In the genomic region with DNA sequence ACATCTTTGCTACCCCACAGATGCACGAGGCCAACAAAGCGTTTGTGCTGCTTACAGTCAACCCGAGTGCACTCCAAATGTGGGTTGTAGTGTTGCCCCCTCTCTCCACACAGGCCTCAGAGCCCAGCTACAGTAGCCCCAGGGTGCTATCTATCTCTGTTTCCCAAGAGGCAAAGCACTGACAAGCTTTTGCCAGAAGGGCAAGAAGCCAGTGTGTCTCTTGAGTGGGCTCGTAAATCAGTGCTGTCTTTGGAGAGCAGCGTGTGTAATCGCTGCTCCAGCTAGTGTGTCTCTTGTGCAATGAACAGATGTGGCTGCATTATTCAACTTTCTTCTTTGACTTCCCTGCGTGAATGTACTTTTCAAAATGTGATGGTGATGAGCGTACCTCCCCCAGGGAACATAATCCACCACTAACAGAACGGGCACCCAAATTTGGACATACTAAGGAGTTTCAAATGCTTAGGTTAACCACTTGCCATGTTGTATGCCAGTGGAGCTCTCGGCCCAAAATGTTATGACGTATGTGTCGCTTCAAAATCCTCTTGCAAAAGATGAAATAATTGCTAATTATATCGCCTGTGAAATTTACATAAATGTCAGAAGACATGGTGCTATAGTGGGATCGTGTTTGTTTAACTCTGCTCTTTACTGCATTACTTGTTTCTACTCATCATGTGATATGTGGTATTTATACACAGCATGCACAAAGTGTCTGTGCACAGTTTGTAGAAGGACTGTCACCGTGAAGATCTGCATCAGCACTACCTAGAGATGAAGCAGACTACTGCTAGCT, we compare ENCODE assay signal across 10 mouse cellular contexts.
DNase-seq lines count a peak whose midpoint lies in the region; ATAC-seq and TF ChIP-seq lines count a peak whose summit lies in the region.
"Had no signal": no experiment of that assay in that cellular context is flagged by ENCODE, and none has a peak within 500 bp of the region (broad histone marks: within the 10 kb centered on the region; RNA-seq: fewer than 3 reads in every experiment).

No protein-coding gene starts in this region.

- DNase-seq in embryo, embryonic 10.5 days (ENCODE audit: low spot score) = peak; percentile 35
- DNase-seq in embryo, embryonic 9.5 days (ENCODE audit: extremely low spot score) = no peak
- peak; percentile 13 for DNase-seq in limb, embryonic 14.5 days (ENCODE audit: low spot score)
- no peak for DNase-seq in limb, embryonic 10.5 days (ENCODE audit: low spot score)
- peak; percentile 78 for DNase-seq in adipocyte (ENCODE audit: low spot score)
- DNase-seq in cerebellum, postnatal 10 days = no peak
- DNase-seq in kidney, postnatal 25 days = no peak

- H3K4me2 ChIP-seq in limb, embryonic 14.5 days (replicated peaks; ENCODE audit: low read depth, low read length, severe bottlenecking) = no peak overlapping the region
- H3K4me2 ChIP-seq in lung, embryonic 16.5 days (ENCODE audit: low read depth, low read length) = no peak overlapping the region
- H3K4me2 ChIP-seq: hindbrain, embryonic 15.5 days; midbrain, embryonic 11.5 days had no signal

- H3K4me3 ChIP-seq in limb, embryonic 14.5 days (replicated peaks; ENCODE audit: low read length) = no peak overlapping the region
- no peak overlapping the region for H3K4me3 ChIP-seq in limb, embryonic 10.5 days
- no peak overlapping the region for H3K4me3 ChIP-seq in lung, embryonic 16.5 days (ENCODE audit: low read length)
- H3K4me3 ChIP-seq: hindbrain, embryonic 15.5 days had no signal

- H3K4me1 ChIP-seq in limb, embryonic 14.5 days (ENCODE audit: control insufficient read depth, insufficient read depth, low read length) = no peaks in the 10 kb centered on the region
- H3K4me1 ChIP-seq in limb, embryonic 10.5 days = no peaks in the 10 kb centered on the region; the same call in 1 of the 2 replicates
- H3K4me1 ChIP-seq in lung, embryonic 16.5 days (replicated peaks; ENCODE audit: control insufficient read depth, insufficient read depth, low read length) = peaks cover 2% of the 10 kb centered on the region; the same call in 1 of the 2 replicates

- no peak overlapping the region for H3K27ac ChIP-seq in limb, embryonic 14.5 days (replicated peaks; ENCODE audit: low read depth, low read length)
- H3K27ac ChIP-seq in limb, embryonic 10.5 days = no peak overlapping the region
- H3K27ac ChIP-seq in lung, embryonic 16.5 days (ENCODE audit: low read length) = no peak overlapping the region
- H3K27ac ChIP-seq: hindbrain, embryonic 15.5 days had no signal

- H3K9me3 ChIP-seq in limb, embryonic 14.5 days (ENCODE audit: control insufficient read depth, low read length) = no peaks in the 10 kb centered on the region
- H3K9me3 ChIP-seq in limb, embryonic 10.5 days (replicated peaks) = no peaks in the 10 kb centered on the region
- H3K9me3 ChIP-seq in lung, embryonic 16.5 days (ENCODE audit: control insufficient read depth, low read length) = no peaks in the 10 kb centered on the region
- H3K9me3 ChIP-seq: hindbrain, embryonic 15.5 days had no signal

- H3K36me3 ChIP-seq in limb, embryonic 14.5 days (ENCODE audit: control insufficient read depth, insufficient read depth, low read length) = no peaks in the 10 kb centered on the region
- no peaks in the 10 kb centered on the region for H3K36me3 ChIP-seq in limb, embryonic 10.5 days
- H3K36me3 ChIP-seq in lung, embryonic 16.5 days (ENCODE audit: control insufficient read depth, insufficient read depth, low read length) = no peaks in the 10 kb centered on the region
- H3K36me3 ChIP-seq: hindbrain, embryonic 15.5 days had no signal

- H3K9ac ChIP-seq in limb, embryonic 14.5 days (ENCODE audit: low read depth, low read length, severe bottlenecking) = no peak overlapping the region
- no peak overlapping the region for H3K9ac ChIP-seq in lung, embryonic 16.5 days (ENCODE audit: low read length)
- H3K9ac ChIP-seq: hindbrain, embryonic 15.5 days had no signal

- ATAC-seq in limb, embryonic 14.5 days (ENCODE audit: low FRiP score, low read depth) = no peak
- peak; percentile 82; the same call in 1 of the 2 replicates for ATAC-seq in lung, embryonic 16.5 days (ENCODE audit: low read depth)

- no peak for TF ChIP-seq POLR2A in limb, embryonic 14.5 days (IDR thresholded peaks at IDR 0.05; ENCODE audit: borderline replicate concordance, extremely low read depth, insufficient read depth, insufficient read length)

- 65% methylated on average over 15 of the region's 15 CpGs for WGBS in limb, embryonic 14.5 days
- 69% methylated on average over 15 of the region's 15 CpGs for WGBS in limb, embryonic 10.5 days
- 53% methylated on average over 15 of the region's 15 CpGs for WGBS in lung, embryonic 16.5 days

- no peaks in the 10 kb centered on the region for H3K27me3 ChIP-seq in limb, embryonic 14.5 days (ENCODE audit: control insufficient read depth, insufficient read depth, low read length)
- no peaks in the 10 kb centered on the region for H3K27me3 ChIP-seq in limb, embryonic 10.5 days (ENCODE audit: low read depth, poor library complexity, severe bottlenecking)
- no peaks in the 10 kb centered on the region for H3K27me3 ChIP-seq in lung, embryonic 16.5 days (ENCODE audit: control insufficient read depth, insufficient read depth, low read depth, low read length)
- H3K27me3 ChIP-seq: hindbrain, embryonic 15.5 days had no signal

Comparison
In these comparisons a context has a peak if more than half of its experiments do, and no peak if none do; other contexts are left out.
1. DNase-seq: peak in embryo, embryonic 10.5 days (single experiment), limb, embryonic 14.5 days (single experiment) and adipocyte (single experiment); none in embryo, embryonic 9.5 days (single experiment), limb, embryonic 10.5 days (single experiment), cerebellum, postnatal 10 days (0 of 2) and kidney, postnatal 25 days (0 of 2).